Mouse (Mus musculus) liver, adult 2 months (tissue): Measurements from ENCODE around the gene Sobp.

ENCODE experiments used
- CTCF ChIP-seq: fragments of 200-500 bp; IDR thresholded peaks from 2 replicates; pipeline ENCODE4 v1.5.1; 2011; ENCODE audit warnings: low read depth, low read length, control low read depth
- POLR2A ChIP-seq: fragments of 200-500 bp; IDR thresholded peaks from 2 replicates; pipeline ENCODE4 v1.6.1; 2011; ENCODE audit warnings: low read length, control low read depth; ENCODE audit not compliant: insufficient read depth; ENCODE audit errors: extremely low read depth

DNA sequence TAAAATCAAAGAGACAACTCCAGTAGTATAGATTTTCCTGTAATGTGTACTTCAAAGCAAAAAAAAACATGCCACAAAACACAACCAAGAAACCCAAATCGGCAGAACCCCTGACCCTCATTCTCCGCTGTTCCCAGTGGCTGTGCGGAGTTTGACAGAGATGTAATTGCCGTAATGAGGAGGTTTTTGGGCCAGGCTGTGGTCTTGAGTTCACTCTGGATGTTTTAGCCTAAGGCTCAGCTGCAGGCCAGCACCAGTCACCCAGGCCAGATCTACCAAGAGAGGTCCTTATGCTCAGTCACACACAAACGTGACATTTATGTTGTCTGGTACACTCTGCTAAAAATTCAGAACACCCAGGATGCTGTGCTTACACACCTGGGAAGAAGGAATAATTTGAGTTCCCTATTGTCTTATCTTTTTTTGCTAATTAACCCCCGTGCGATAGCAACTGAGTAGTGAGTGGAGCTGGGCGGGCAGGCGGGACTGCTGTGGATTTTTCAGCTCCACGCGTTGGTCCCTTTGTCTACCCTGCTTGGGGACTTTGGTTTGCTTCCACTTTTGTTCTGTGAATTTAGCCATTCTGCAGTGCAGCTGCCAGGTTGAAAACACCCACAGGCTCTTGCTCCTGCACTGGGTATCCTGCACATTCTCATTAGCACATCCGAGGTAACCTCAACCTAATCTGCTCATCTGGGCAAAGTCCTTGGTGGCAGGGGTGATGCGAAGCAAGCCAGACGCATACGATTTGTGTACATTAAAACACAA lies 140.7 kb downstream of the Sobp start:
- TF ChIP-seq CTCF (no peak), POLR2A (no peak)
